In the genomic region with DNA sequence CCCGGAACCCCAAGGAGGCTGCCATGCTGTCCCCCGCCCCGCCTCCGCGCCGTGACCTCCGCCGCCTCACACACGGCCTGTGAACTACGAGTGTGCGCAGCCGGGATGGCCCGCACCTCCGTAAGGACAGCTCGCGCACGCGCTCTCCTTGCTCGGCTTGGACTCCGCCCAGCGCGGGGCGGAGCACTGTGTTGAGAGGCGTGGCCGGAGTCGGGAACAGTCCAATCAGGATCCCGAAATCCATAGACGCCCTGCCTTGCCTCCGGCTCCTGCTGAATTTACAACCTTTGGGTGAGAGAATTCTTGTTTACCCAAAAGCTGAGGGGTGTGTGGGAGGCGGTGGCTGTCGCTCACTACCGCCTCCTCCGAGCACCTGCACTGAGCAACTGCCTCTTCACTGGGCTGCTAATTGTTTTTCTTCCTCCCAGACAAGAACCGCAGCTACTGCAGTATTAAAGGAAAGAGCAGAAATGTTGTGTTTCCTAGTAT, we compare ENCODE assay signal across 8 mouse cellular contexts. TPM values are rescaled to one million over a fixed set of nuclear protein-coding genes. Genes with fewer than 3 reads are reported as not detected.
A peak's percentile ranks its signal among the peaks of the same experiment; 100 is the strongest.
DNase-seq lines count a peak whose midpoint lies in the region; ATAC-seq and TF ChIP-seq lines count a peak whose summit lies in the region.

Gene Hibadh, minus strand, starts transcription at position 166 of the 489 bp plus-strand sequence.

- in situ Hi-C loops in ES-E14 (cut with MboI; ENCODE audit: low sequenced_read_pairs in 2 of 2, unreplicated experiment in 2 of 2) = no loop called here

- peak within 1 kb of the TSS; percentile 89 for H3K9ac ChIP-seq in ES-E14 (ENCODE audit: insufficient read depth, low read depth, low read length, poor library complexity, severe bottlenecking)
- peak within 1 kb of the TSS; percentile 95 for H3K9ac ChIP-seq in forebrain, embryonic 15.5 days (replicated peaks)

- peak; percentile 10; the same call in 1 of the 2 replicates for TF ChIP-seq CTCF in lung, adult 2 months (IDR thresholded peaks at IDR 0.05; ENCODE audit: insufficient read depth, low read length)

- H3K9me3 ChIP-seq in ES-E14 (ENCODE audit: control insufficient read depth, insufficient read depth, low read depth, low read length) = no peaks in the 10 kb centered on the region
- H3K9me3 ChIP-seq in forebrain, embryonic 15.5 days = no peaks in the 10 kb centered on the region

- TF ChIP-seq POLR2A in lung, adult 2 months (IDR thresholded peaks at IDR 0.05; ENCODE audit: borderline replicate concordance, extremely low read depth, low read depth, low read length) = peak; percentile 95

- no peaks in the 10 kb centered on the region for H3K27me3 ChIP-seq in forebrain, embryonic 15.5 days

- peak; percentile 100 for ATAC-seq in forebrain, embryonic 15.5 days (replicated peaks)
- peak; percentile 95 for ATAC-seq in neutrophil, adult 5-6 weeks (ENCODE audit: extremely low read depth, insufficient number of reproducible peaks, low FRiP score, poor library complexity, severe bottlenecking)

- peak within 1 kb of the TSS; percentile 32 for H3K27ac ChIP-seq in ES-E14 (ENCODE audit: insufficient read depth, low read depth, low read length, poor library complexity, severe bottlenecking)
- peak within 1 kb of the TSS; percentile 66 for H3K27ac ChIP-seq in forebrain, embryonic 15.5 days (replicated peaks)

- peak; percentile 96 for DNase-seq in ES-E14 (ENCODE audit: low read depth, low spot score)
- DNase-seq in cerebellum, adult 11-12 months = peak; percentile 99
- peak; percentile 95 for DNase-seq in heart, postnatal 25 days (ENCODE audit: low spot score)
- peak; percentile 95 to 98 for DNase-seq in layer of hippocampus, adult 18-20 months (ENCODE audit: low spot score in 2 of 2)
- DNase-seq in lung, adult 2 months = peak; percentile 100
- DNase-seq in thymus, adult 18-20 months = peak; percentile 99

- H3K36me3 ChIP-seq in ES-E14 (ENCODE audit: control insufficient read depth, insufficient read depth, low read length, poor library complexity, severe bottlenecking) = no peaks in the 10 kb centered on the region
- no peaks in the 10 kb centered on the region for H3K36me3 ChIP-seq in forebrain, embryonic 15.5 days

- H3K4me3 ChIP-seq in ES-E14 (ENCODE audit: insufficient read depth in 1 of 2, low read depth in 1 of 2, low read length in 2 of 2, poor library complexity in 1 of 2, severe bottlenecking in 1 of 2) = peak within 1 kb of the TSS; percentile 84 to 91
- peak within 1 kb of the TSS; percentile 97 for H3K4me3 ChIP-seq in forebrain, embryonic 15.5 days
- H3K4me3 ChIP-seq in lung, adult 2 months (replicated peaks; ENCODE audit: extremely low read depth, low read depth, low read length) = peak within 1 kb of the TSS; percentile 84

- peak within 1 kb of the TSS; percentile 89 for H3K4me2 ChIP-seq in forebrain, embryonic 15.5 days (replicated peaks)

- peaks cover 0 to 8% of the 10 kb centered on the region in 2 experiments; a peak in 3 of 4 replicates for H3K4me1 ChIP-seq in ES-E14 (ENCODE audit: control insufficient read depth in 2 of 2, insufficient read depth in 2 of 2, low read length in 2 of 2, poor library complexity in 1 of 2)
- H3K4me1 ChIP-seq in forebrain, embryonic 15.5 days = peaks cover 17% of the 10 kb centered on the region
- H3K4me1 ChIP-seq in lung, adult 2 months (ENCODE audit: control insufficient read depth, insufficient read depth, low read length) = peaks cover 3% of the 10 kb centered on the region

- intact Hi-C loops in heart, postnatal 25 days (cut with DNase I) = loop anchor here (5.0 kb wide), 1 partner anchor 72 kb away; the partner anchor contains the start of gene Tax1bp1

- WGBS in forebrain, embryonic 15.5 days = under 1% methylated on average over 34 of the region's 34 CpGs
- under 1% methylated on average over 34 of the region's 34 CpGs for WGBS in lung, adult 2 months

TF ChIP-seq in ES-E14, 5 proteins besides CTCF, POLR2A, EP300 and RAD21:
- TF ChIP-seq ZNF384 (IDR thresholded peaks at IDR 0.05; ENCODE audit: low read depth, low read length) = no peak
- TF ChIP-seq ZC3H11A (IDR thresholded peaks at IDR 0.05; ENCODE audit: borderline replicate concordance, low read depth, low read length) = no peak
- no peak for TF ChIP-seq MAFK (IDR thresholded peaks at IDR 0.05; ENCODE audit: insufficient read depth, low read depth, low read length)
- TF ChIP-seq CHD2 (IDR thresholded peaks at IDR 0.05; ENCODE audit: low read depth, low read length) = no peak

RNA-seq across cellular contexts. Expression of gene Hibadh, which starts in this region (rescaled TPM):
- total RNA-seq in ES-E14 (2012; rRNA removed) = 27.2 and 27.6 TPM in 2 replicates
- 51.5 and 54.2 TPM in 2 replicates for polyA plus RNA-seq in forebrain, embryonic 15.5 days (2015; fragmentation: Nextera tagmentation; extraction: Ambion mirVana)
- 100 to 1,000 TPM; 242 to 244 TPM for total RNA-seq in heart, postnatal 25 days (2021)
- total RNA-seq in layer of hippocampus, adult 18-20 months (2021) = 10 to 100 TPM; 44.1 to 50.1 TPM
- 28.1 and 37.5 TPM in 2 replicates for polyA plus RNA-seq in lung, adult 2 months (2012; rRNA removed)
- total RNA-seq in neutrophil, adult 5-6 weeks (2017) = 33.5 and 39.3 TPM in 2 replicates

Comparison
In these comparisons a context has a peak if more than half of its experiments do, and no peak if none do; other contexts are left out.
1. Peak in every context shown above with its lines: DNase-seq, ATAC-seq, H3K4me3 ChIP-seq and H3K27ac ChIP-seq.